Mouse (Mus musculus) MEL (cell line): ENCODE measurements around the gene Taf1. TPM values are rescaled to one million over a fixed set of nuclear protein-coding genes. Genes with fewer than 3 reads are reported as not detected.
A peak's percentile ranks its signal among the peaks of the same experiment; 100 is the strongest.

Source experiments
- DNase-seq: peaks from one replicate; pipeline ENCODE4 v3.0.0; 2011; ENCODE audit warnings: low read depth, low spot score
- H3K27ac ChIP-seq: 2 replicates; pipeline ENCODE4 v1.5.1; 2012; ENCODE audit warnings: low read depth, mild to moderate bottlenecking, control low read depth, low read length, moderate library complexity; ENCODE audit not compliant: control insufficient read depth
- H3K27me3 ChIP-seq, 2 experiments: fragments of 150-350 bp in 1 of 2; sonication (generic) in 1 of 2; 2 replicates each; pipeline ENCODE4 v1.6.1; 2012; ENCODE audit warnings: low read length in 2 of 2, mild to moderate bottlenecking in 2 of 2, improper control_type of control experiment in 1 of 2, moderate library complexity in 1 of 2; ENCODE audit not compliant: insufficient read depth in 2 of 2, control insufficient read depth in 1 of 2
- H3K36me3 ChIP-seq, 2 experiments: 2 replicates each; pipeline ENCODE4 v1.6.1; 2012 to 2014; ENCODE audit warnings: low read length in 2 of 2, improper control_type of control experiment in 1 of 2, inconsistent platforms in 1 of 2, mild to moderate bottlenecking in 1 of 2; ENCODE audit not compliant: insufficient read depth in 2 of 2, control insufficient read depth in 1 of 2
- H3K4me1 ChIP-seq, 2 experiments: fragments of 150-350 bp in 1 of 2; sonication (generic) in 1 of 2; 2 replicates each; pipeline ENCODE4 v1.6.1; 2012; ENCODE audit warnings: low read length in 2 of 2, improper control_type of control experiment in 1 of 2, mild to moderate bottlenecking in 1 of 2; ENCODE audit not compliant: insufficient read depth in 2 of 2, control insufficient read depth in 1 of 2
- H3K4me3 ChIP-seq, 2 experiments: fragments of 150-350 bp in 1 of 2; sonication (generic) in 1 of 2; 2 replicates each; pipeline ENCODE4 v1.5.1; 2012; ENCODE audit warnings: low read depth in 2 of 2, low read length in 2 of 2, mild to moderate bottlenecking in 2 of 2, moderate library complexity in 2 of 2, control low read depth in 1 of 2, improper control_type of control experiment in 1 of 2; ENCODE audit not compliant: control insufficient read depth in 1 of 2, insufficient read depth in 1 of 2
- H3K79me2 ChIP-seq: 2 replicates; pipeline ENCODE4 v1.6.1; 2012; ENCODE audit warnings: mild to moderate bottlenecking, low read length, moderate library complexity; ENCODE audit not compliant: control insufficient read depth, poor library complexity, insufficient read depth
- H3K9ac ChIP-seq: 2 replicates; pipeline ENCODE4 v1.6.1; 2012; ENCODE audit warnings: low read depth, mild to moderate bottlenecking, control low read depth, low read length, moderate library complexity; ENCODE audit not compliant: control insufficient read depth, poor library complexity, severe bottlenecking
- H3K9me3 ChIP-seq: fragments of 150-350 bp; sonication (generic); replicated peaks from 2 replicates; pipeline ENCODE4 v1.6.1; 2012; ENCODE audit warnings: mild to moderate bottlenecking, low read length, improper control_type of control experiment, moderate library complexity; ENCODE audit not compliant: insufficient read depth
- BHLHE40 ChIP-seq: IDR thresholded peaks from 2 replicates; pipeline ENCODE4 v1.6.1; 2012; ENCODE audit warnings: low read depth, mild to moderate bottlenecking, inconsistent platforms, low read length, improper control_type of control experiment, borderline replicate concordance
- CHD1 ChIP-seq: IDR thresholded peaks from 2 replicates; pipeline ENCODE4 v1.6.1; 2012; ENCODE audit warnings: low read depth, mild to moderate bottlenecking, inconsistent platforms, low read length, improper control_type of control experiment
- CHD2 ChIP-seq: IDR thresholded peaks from 2 replicates; pipeline ENCODE4 v1.6.1; 2011; ENCODE audit warnings: low read length, improper control_type of control experiment
- CTCF ChIP-seq, 3 experiments: IDR thresholded peaks in 2 of 3; conservative IDR thresholded peaks in 1 of 3; 2 replicates each; pipeline ENCODE4 v1.5.1; 2011 to 2012; ENCODE audit warnings: low read length in 3 of 3, low read depth in 2 of 3, mild to moderate bottlenecking in 2 of 3, improper control_type of control experiment in 1 of 3, inconsistent platforms in 1 of 3, mixed read lengths in 1 of 3, moderate library complexity in 1 of 3; ENCODE audit not compliant: control insufficient read depth in 1 of 3, insufficient read depth in 1 of 3, poor library complexity in 1 of 3, severe bottlenecking in 1 of 3
- E2F4 ChIP-seq: IDR thresholded peaks from 2 replicates; pipeline ENCODE4 v1.6.1; 2011; ENCODE audit warnings: low read depth, low read length, improper control_type of control experiment, borderline replicate concordance
- ELF1 ChIP-seq: IDR thresholded peaks from 2 replicates; pipeline ENCODE4 v1.6.1; 2014; ENCODE audit warnings: low read depth, mild to moderate bottlenecking, inconsistent platforms, low read length, improper control_type of control experiment, moderate library complexity
- EP300 ChIP-seq, 2 experiments: IDR thresholded peaks; 2 replicates each; pipeline ENCODE4 v1.6.1; 2011; ENCODE audit warnings: improper control_type of control experiment in 2 of 2, low read length in 2 of 2, low read depth in 1 of 2, mild to moderate bottlenecking in 1 of 2
- ETS1 ChIP-seq: IDR thresholded peaks from 2 replicates; pipeline ENCODE4 v1.6.1; 2012; ENCODE audit warnings: low read depth, mild to moderate bottlenecking, inconsistent platforms, low read length, improper control_type of control experiment, moderate library complexity
- GABPA ChIP-seq: IDR thresholded peaks from 2 replicates; pipeline ENCODE4 v1.6.1; 2012; ENCODE audit warnings: low read depth, mild to moderate bottlenecking, inconsistent platforms, low read length, improper control_type of control experiment, moderate library complexity
- GATA1 ChIP-seq: IDR thresholded peaks from 2 replicates; pipeline ENCODE4 v1.6.1; 2011; ENCODE audit warnings: low read depth, low read length, improper control_type of control experiment
- HCFC1 ChIP-seq: IDR thresholded peaks from 2 replicates; pipeline ENCODE4 v1.6.1; 2012; ENCODE audit warnings: low read depth, mild to moderate bottlenecking, inconsistent platforms, low read length, improper control_type of control experiment, moderate library complexity
- KAT2A ChIP-seq: conservative IDR thresholded peaks from 2 replicates; pipeline ENCODE4 v1.6.1; 2012; ENCODE audit warnings: low read depth, low read length, improper control_type of control experiment, inconsistent platforms
- MAFK ChIP-seq: IDR thresholded peaks from 2 replicates; pipeline ENCODE4 v1.6.1; 2011; ENCODE audit warnings: low read depth, mild to moderate bottlenecking, low read length, improper control_type of control experiment, borderline replicate concordance
- MAX ChIP-seq: IDR thresholded peaks from 2 replicates; pipeline ENCODE4 v1.6.1; 2011; ENCODE audit warnings: low read length, improper control_type of control experiment
- MAZ ChIP-seq: IDR thresholded peaks from 2 replicates; pipeline ENCODE4 v1.6.1; 2012; ENCODE audit warnings: low read depth, mild to moderate bottlenecking, inconsistent platforms, low read length, improper control_type of control experiment
- MEF2A ChIP-seq: IDR thresholded peaks from 2 replicates; pipeline ENCODE4 v1.6.1; 2014; ENCODE audit warnings: low read depth, mild to moderate bottlenecking, inconsistent platforms, low read length, improper control_type of control experiment; ENCODE audit not compliant: poor library complexity, insufficient replicate concordance, severe bottlenecking; ENCODE audit errors: extremely low read depth
- MXI1 ChIP-seq: IDR thresholded peaks from 2 replicates; pipeline ENCODE4 v1.6.1; 2011; ENCODE audit warnings: mild to moderate bottlenecking, low read depth, low read length, improper control_type of control experiment
- MYC ChIP-seq: IDR thresholded peaks from 2 replicates; pipeline ENCODE4 v1.6.1; 2011; ENCODE audit warnings: low read depth, mild to moderate bottlenecking, low read length, improper control_type of control experiment, moderate library complexity
- NRF1 ChIP-seq: IDR thresholded peaks from 2 replicates; pipeline ENCODE4 v1.6.1; 2014; ENCODE audit warnings: low read depth, mild to moderate bottlenecking, inconsistent platforms, low read length, improper control_type of control experiment, moderate library complexity; ENCODE audit not compliant: poor library complexity, insufficient read depth, severe bottlenecking
- POLR2A ChIP-seq, 2 experiments: IDR thresholded peaks; 2 replicates each; pipeline ENCODE4 v1.6.1; 2011 to 2012; ENCODE audit warnings: low read length in 2 of 2, mild to moderate bottlenecking in 2 of 2, control low read depth in 1 of 2, improper control_type of control experiment in 1 of 2, low read depth in 1 of 2, moderate library complexity in 1 of 2; ENCODE audit not compliant: control insufficient read depth in 1 of 2, insufficient read depth in 1 of 2, poor library complexity in 1 of 2
- POLR2AphosphoS5 ChIP-seq: IDR thresholded peaks from 2 replicates; pipeline ENCODE4 v1.6.1; 2012; ENCODE audit warnings: low read depth, borderline replicate concordance, mild to moderate bottlenecking, inconsistent platforms, low read length, moderate library complexity, mixed read lengths
- RAD21 ChIP-seq: IDR thresholded peaks from 2 replicates; pipeline ENCODE4 v1.6.1; 2011; ENCODE audit warnings: mild to moderate bottlenecking, low read depth, low read length, improper control_type of control experiment
- RCOR1 ChIP-seq: IDR thresholded peaks from 2 replicates; pipeline ENCODE4 v1.6.1; 2012; ENCODE audit warnings: low read depth, mild to moderate bottlenecking, inconsistent platforms, low read length, improper control_type of control experiment
- SIN3A ChIP-seq: IDR thresholded peaks from 2 replicates; pipeline ENCODE4 v1.6.1; 2012; ENCODE audit warnings: low read length, improper control_type of control experiment, inconsistent platforms
- SMC3 ChIP-seq: IDR thresholded peaks from 2 replicates; pipeline ENCODE4 v1.6.1; 2011; ENCODE audit warnings: low read depth, low read length, improper control_type of control experiment
- TAL1 ChIP-seq: IDR thresholded peaks from 2 replicates; pipeline ENCODE4 v1.6.1; 2012; ENCODE audit warnings: mild to moderate bottlenecking, inconsistent platforms, low read length, moderate library complexity, mixed read lengths
- TBP ChIP-seq: IDR thresholded peaks from 2 replicates; pipeline ENCODE4 v1.8.0; 2011; ENCODE audit warnings: low read depth, low read length, improper control_type of control experiment
- UBTF ChIP-seq: IDR thresholded peaks from 2 replicates; pipeline ENCODE4 v1.6.1; 2012; ENCODE audit warnings: low read depth, mild to moderate bottlenecking, inconsistent platforms, low read length, improper control_type of control experiment, moderate library complexity, borderline replicate concordance; ENCODE audit not compliant: insufficient read depth
- USF1 ChIP-seq: IDR thresholded peaks from 2 replicates; pipeline ENCODE4 v1.6.1; 2014; ENCODE audit warnings: low read depth, mild to moderate bottlenecking, inconsistent platforms, low read length, improper control_type of control experiment, moderate library complexity
- USF2 ChIP-seq, 2 experiments: IDR thresholded peaks; 2 replicates each; pipeline ENCODE4 v1.6.1; 2011 to 2012; ENCODE audit warnings: improper control_type of control experiment in 2 of 2, low read length in 2 of 2, borderline replicate concordance in 1 of 2, inconsistent platforms in 1 of 2, low read depth in 1 of 2, mild to moderate bottlenecking in 1 of 2; ENCODE audit not compliant: insufficient read depth in 1 of 2
- ZC3H11A ChIP-seq: IDR thresholded peaks from 2 replicates; pipeline ENCODE4 v1.6.1; 2012; ENCODE audit warnings: low read depth, mild to moderate bottlenecking, inconsistent platforms, low read length, improper control_type of control experiment
- ZKSCAN1 ChIP-seq: IDR thresholded peaks from 2 replicates; pipeline ENCODE4 v1.6.1; 2012; ENCODE audit warnings: low read depth, mild to moderate bottlenecking, inconsistent platforms, low read length, improper control_type of control experiment, moderate library complexity
- ZMIZ1 ChIP-seq: IDR thresholded peaks from 2 replicates; pipeline ENCODE4 v1.6.1; 2012; ENCODE audit warnings: low read depth, mild to moderate bottlenecking, inconsistent platforms, low read length, improper control_type of control experiment, moderate library complexity
- ZNF384 ChIP-seq: IDR thresholded peaks from 2 replicates; pipeline ENCODE4 v1.6.1; 2012; ENCODE audit warnings: low read depth, mild to moderate bottlenecking, inconsistent platforms, low read length, improper control_type of control experiment
- polyA plus RNA-seq, 2 experiments: library from polyadenylated mRNA; stranded (reverse) in 1 of 2; unstranded in 1 of 2; fragments of >175 nt in 1 of 2; fragments of >200 nt in 1 of 2; gene quantifications; 2 replicates each; pipeline versions ENCODE4 v1.2.1 to v1.2.4; 2012; ENCODE audit warnings: low replicate concordance in 2 of 2, low read depth in 1 of 2; ENCODE audit not compliant: insufficient read length in 2 of 2, insufficient read depth in 1 of 2, missing spikeins in 1 of 2
- total RNA-seq: library from RNA; depleted of rRNA; stranded (reverse); fragments of 300-350 nt; gene quantifications from 2 replicates; pipeline ENCODE4 v1.2.3, GENCODE M21; 2012; rRNA removed

Gene Taf1
- total RNA-seq (33.1 and 37.8 TPM in 2 replicates), polyA plus RNA-seq (10 to 100 TPM; 52.3 to 81.2 TPM)

- Histone ChIP-seq H3K9me3 (no peaks in the 10 kb centered on the region), H3K9ac (peak within 1 kb of the TSS; percentile 82), H3K79me2 (peaks cover 9% of the 10 kb centered on the region), H3K27ac (peak within 1 kb of the TSS; percentile 59), H3K4me3 (peak within 1 kb of the TSS; percentile 69 to 87), H3K36me3 (no peaks in the 10 kb centered on the region; a peak in 2 of 4 replicates), H3K27me3 (no peaks in the 10 kb centered on the region), H3K4me1 (peaks cover 0 to 2% of the 10 kb centered on the region in 2 experiments; a peak in 1 of 4 replicates)
- peak; percentile 97 for DNase-seq
- TF ChIP-seq ZC3H11A (no peak), SMC3 (no peak), CHD2 (no peak), TBP (peak; percentile 73), SIN3A (peak; percentile 65), POLR2AphosphoS5 (no peak), USF1 (peak; percentile 62; the same call in 1 of the 2 replicates), UBTF (no peak), ZKSCAN1 (no peak), MAZ (no peak), EP300 (IDR thresholded peaks at IDR 0.05; ENCODE audit: low read depth in 1 of 2, low read length in 2 of 2) (no peak), NRF1 (no peak), MYC (no peak), MEF2A (no peak), ETS1 (peak; percentile 25; the same call in 1 of the 2 replicates), CTCF (IDR thresholded peaks at IDR 0.05 in 2 of 3, conservative IDR thresholded peaks at IDR 0.05 in 1 of 3; ENCODE audit: control insufficient read depth in 1 of 3, insufficient read depth in 1 of 3, low read depth in 2 of 3, low read length in 3 of 3, poor library complexity in 1 of 3, severe bottlenecking in 1 of 3) (no peak), MAX (no peak), POLR2A (IDR thresholded peaks at IDR 0.05; ENCODE audit: control insufficient read depth in 1 of 2, insufficient read depth in 1 of 2, low read depth in 1 of 2, low read length in 2 of 2, poor library complexity in 1 of 2) (peak; percentile 59 to 77; a peak in 3 of 4 replicates), TAL1 (no peak), MAFK (no peak), CHD1 (no peak), GABPA (no peak), ZNF384 (peak; percentile 77), BHLHE40 (no peak), MXI1 (peak; percentile 56; the same call in 1 of the 2 replicates), USF2 (IDR thresholded peaks at IDR 0.05; ENCODE audit: borderline replicate concordance in 1 of 2, insufficient read depth in 1 of 2, low read depth in 1 of 2, low read length in 2 of 2) (no peak), RAD21 (no peak), RCOR1 (no peak), HCFC1 (peak; percentile 82), E2F4 (peak; percentile 66; the same call in 1 of the 2 replicates), KAT2A (no peak; the same call in 1 of the 2 replicates), ZMIZ1 (no peak), ELF1 (no peak; the same call in none of the 2 replicates), GATA1 (no peak)
Measured at GRCm38 (mm10) chrX:101532347-101533221, at the start of gene Taf1. Taf1 (plus strand) TSS chrX:101532734.
